Mouse (Mus musculus) heart, embryonic 14.5 days (tissue): ENCODE results near the gene Ccdc51. TPM values are rescaled to one million over a fixed set of nuclear protein-coding genes. Genes with fewer than 3 reads are reported as not detected.

Experiments used
- ATAC-seq: fragments of 200-750 bp; cut with Nextera tagmentation; 2 replicates; pipeline ENCODE4 v1.8.0; 2017; ENCODE audit warnings: low read depth, moderate TSS enrichment; ENCODE audit not compliant: insufficient number of reproducible peaks, insufficient read depth, low FRiP score
- H3K27ac ChIP-seq, 2 experiments: fragments of 200-500 bp in 1 of 2; fragments of 300-500 bp in 1 of 2; sonication (generic) in 1 of 2; replicated peaks in 1 of 2; 2 replicates each; pipeline ENCODE4 v1.5.1; 2012 to 2014; ENCODE audit warnings: low read depth in 2 of 2, low read length in 2 of 2, control low read depth in 1 of 2, mild to moderate bottlenecking in 1 of 2, mixed read lengths in 1 of 2; ENCODE audit not compliant: control insufficient read depth in 1 of 2, insufficient read depth in 1 of 2
- H3K27me3 ChIP-seq: fragments of 300-500 bp; sonication (generic); 2 replicates; pipeline ENCODE4 v1.6.1; 2014; ENCODE audit warnings: mild to moderate bottlenecking, low read length, control low read depth; ENCODE audit not compliant: control insufficient read depth, insufficient read depth
- H3K36me3 ChIP-seq: fragments of 300-500 bp; sonication (generic); 2 replicates; pipeline ENCODE4 v1.6.1; 2014; ENCODE audit warnings: mild to moderate bottlenecking, control low read depth, low read length, mixed read lengths; ENCODE audit not compliant: control insufficient read depth, insufficient read depth
- H3K4me1 ChIP-seq, 2 experiments: fragments of 200-500 bp in 1 of 2; fragments of 300-500 bp in 1 of 2; sonication (generic) in 1 of 2; 2 replicates each; pipeline ENCODE4 v1.6.1; 2012 to 2014; ENCODE audit warnings: low read length in 2 of 2, control low read depth in 1 of 2, mixed read lengths in 1 of 2; ENCODE audit not compliant: control insufficient read depth in 2 of 2, insufficient read depth in 2 of 2
- H3K4me2 ChIP-seq: fragments of 300-500 bp; sonication (generic); 2 replicates; pipeline ENCODE4 v1.6.1; 2014; ENCODE audit warnings: mild to moderate bottlenecking, low read length
- H3K4me3 ChIP-seq, 2 experiments: fragments of 200-500 bp in 1 of 2; fragments of 300-500 bp in 1 of 2; sonication (generic) in 1 of 2; 2 replicates each; pipeline ENCODE4 v1.5.1; 2012 to 2014; ENCODE audit warnings: low read length in 2 of 2, mild to moderate bottlenecking in 2 of 2, control low read depth in 1 of 2, low read depth in 1 of 2, moderate library complexity in 1 of 2; ENCODE audit not compliant: control insufficient read depth in 1 of 2, insufficient read depth in 1 of 2
- H3K9ac ChIP-seq: fragments of 300-500 bp; sonication (generic); 2 replicates; pipeline ENCODE4 v1.6.1; 2014; ENCODE audit warnings: mild to moderate bottlenecking, low read length
- H3K9me3 ChIP-seq: fragments of 300-500 bp; sonication (generic); 2 replicates; pipeline ENCODE4 v1.6.1; 2016; ENCODE audit warnings: low read length, control low read depth; ENCODE audit not compliant: control insufficient read depth
- WGBS: fragments of 180-500 bp; shearing (Covaris S2); extraction: QIAGEN DNeasy Blood & Tissue Kit; methylation state at CpG from one replicate; pipeline ENCODE4 v1.1.7; 2014; 5-methylcytosine and 5-hydroxymethylcytosine counted together
- polyA plus RNA-seq: library from polyadenylated mRNA; unstranded; fragments of >200 nt; fragmentation: Nextera tagmentation; extraction: Ambion mirVana; gene quantifications from 2 replicates; pipeline ENCODE4 v1.2.1, GENCODE M21; 2014

Gene Ccdc51
- polyA plus RNA-seq: 13.9 and 14.0 TPM in 2 replicates

DNA sequence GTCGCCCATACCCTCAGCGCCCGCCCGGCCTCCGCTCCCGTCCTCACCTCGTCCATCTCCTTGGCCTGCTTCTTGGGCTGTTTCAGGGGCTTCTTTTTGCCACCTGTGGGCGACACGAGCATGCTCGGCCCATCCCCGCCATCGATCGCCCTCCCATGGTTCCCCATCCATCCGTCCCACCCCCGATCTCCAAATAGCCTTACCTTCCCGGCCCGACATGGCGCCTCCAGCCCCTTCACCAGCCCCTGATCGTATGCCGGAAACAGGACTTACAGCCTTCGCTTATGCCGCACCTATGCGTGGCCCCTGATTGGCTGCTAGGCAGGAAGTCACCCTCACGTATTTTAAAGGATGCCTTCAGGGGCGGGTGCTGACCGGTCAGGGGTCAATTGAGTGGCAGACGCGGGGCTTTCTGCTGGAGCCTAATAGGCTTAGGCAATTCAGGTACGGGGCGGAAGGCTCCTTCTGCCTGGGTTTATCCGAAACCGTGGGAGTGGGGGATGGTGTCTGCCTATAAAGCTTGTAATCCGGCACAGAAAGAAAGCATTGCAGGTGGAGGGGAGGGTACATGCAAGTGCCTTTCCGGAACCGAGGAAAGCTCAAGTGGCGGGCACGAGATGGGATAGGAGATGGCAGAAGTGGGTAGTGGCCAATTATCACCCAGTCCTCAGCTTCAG is at the start of gene Ccdc51, which contains the start of gene Tma7:
Gene Ccdc51 (plus strand): TSS at position 370 of the 677 bp plus-strand sequence.
Gene Tma7 (minus strand): TSS at position 464 of the 677 bp plus-strand sequence.
- under 1% methylated on average over 37 of the region's 37 CpGs for WGBS

DNA sequence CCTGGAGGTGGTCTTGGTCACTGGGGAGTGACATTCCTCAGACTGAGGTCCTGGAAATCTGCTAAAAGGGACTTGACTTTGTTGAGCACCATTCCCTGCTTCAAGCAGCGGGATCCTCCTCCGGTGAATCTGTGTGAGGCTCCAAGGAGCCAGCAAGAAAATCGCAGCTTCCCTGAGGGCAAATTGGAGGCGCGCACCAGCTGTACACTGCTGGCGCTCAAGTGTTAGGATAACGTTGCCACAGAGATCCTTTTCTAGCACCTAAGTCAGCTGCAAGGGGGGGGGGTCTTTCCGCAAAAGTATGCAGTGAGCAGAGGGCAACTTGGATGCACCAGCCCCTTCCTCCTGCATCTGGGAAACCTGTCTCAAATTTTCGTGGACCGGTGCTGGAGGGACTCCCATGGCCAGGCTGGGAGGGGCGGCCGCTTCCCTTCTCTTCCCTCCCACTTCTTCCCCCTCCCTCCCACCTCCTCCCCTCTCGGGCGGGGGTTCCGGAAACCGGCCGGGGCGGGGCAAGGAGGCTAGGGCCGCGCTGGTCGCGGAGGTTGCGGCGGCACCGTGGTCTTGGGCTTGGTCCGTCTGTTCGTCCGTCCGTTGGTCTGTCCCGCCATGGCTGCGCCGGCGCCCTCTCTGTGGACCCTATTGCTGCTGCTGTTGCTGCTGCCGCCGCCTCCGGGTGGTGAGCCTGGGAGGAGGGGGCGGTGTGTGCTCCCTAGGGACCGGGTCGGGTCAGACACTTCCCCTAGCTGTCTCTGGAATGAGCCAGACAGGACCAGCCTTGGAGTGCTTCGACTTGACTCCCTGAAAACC is 44.0 kb upstream of the Ccdc51 start, which contains the start of gene Shisa5:
Gene Shisa5 (plus strand): TSS at position 480 of the 810 bp plus-strand sequence.
- Histone ChIP-seq H3K9me3 (no peaks in the 10 kb centered on the region), H3K4me3 (peak within 1 kb of the TSS; percentile 69 to 70), H3K4me1 (peaks cover 15 to 36% of the 10 kb centered on the region in 2 experiments), H3K4me2 (peak within 1 kb of the TSS; percentile 86), H3K27ac (peak within 1 kb of the TSS; percentile 25 to 82), H3K36me3 (peaks cover 3% of the 10 kb centered on the region; the same call in 1 of the 2 replicates), H3K27me3 (no peaks in the 10 kb centered on the region), H3K9ac (peak within 1 kb of the TSS; percentile 85)
- WGBS: under 1% methylated on average over 35 of the region's 40 CpGs
- peak; percentile 86 for ATAC-seq

More for the DNA sequence above, at the start of gene Ccdc51, which contains the start of gene Tma7:
- Histone ChIP-seq H3K4me2 (peak within 1 kb of the TSS; percentile 84), H3K27me3 (no peaks in the 10 kb centered on the region), H3K36me3 (peaks cover 30% of the 10 kb centered on the region), H3K9me3 (no peaks in the 10 kb centered on the region), H3K27ac (peak within 1 kb of the TSS; percentile 41 to 49), H3K4me3 (peak within 1 kb of the TSS; percentile 65 to 75), H3K4me1 (peaks cover 6 to 18% of the 10 kb centered on the region in 2 experiments), H3K9ac (peak within 1 kb of the TSS; percentile 86)
- peak; percentile 92 for ATAC-seq

DNA sequence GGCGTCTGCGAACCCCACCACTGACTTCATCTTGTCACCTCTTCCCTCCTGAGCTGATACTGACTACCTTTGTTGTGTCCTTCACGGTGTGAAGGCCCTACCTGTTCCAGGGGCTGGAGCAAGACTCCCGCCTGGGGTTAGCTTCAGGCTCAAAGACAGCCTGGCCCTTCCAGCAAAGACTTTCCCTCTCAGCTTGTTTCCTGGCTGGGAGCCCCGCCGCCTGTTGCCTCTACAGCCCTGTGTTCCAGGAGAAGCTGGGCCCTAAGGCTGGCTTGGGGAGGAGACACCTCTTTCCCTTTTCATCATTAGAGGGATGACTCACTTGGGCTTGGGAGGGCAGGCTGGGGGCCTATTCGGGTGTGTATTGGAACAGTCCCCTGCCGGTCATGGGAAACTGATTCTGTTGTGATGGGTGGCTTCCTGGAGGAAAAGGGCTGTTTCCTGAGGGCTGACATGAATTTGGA is 43.4 kb upstream of the Ccdc51 start:
- Histone ChIP-seq H3K4me3 (peak overlapping the region; percentile 69 to 70), H3K9me3 (no peaks in the 10 kb centered on the region), H3K27me3 (no peaks in the 10 kb centered on the region), H3K27ac (peak overlapping the region; percentile 25 to 82), H3K4me1 (peaks cover 15 to 36% of the 10 kb centered on the region in 2 experiments), H3K36me3 (peaks cover 3% of the 10 kb centered on the region; the same call in 1 of the 2 replicates), H3K4me2 (peak overlapping the region; percentile 86), H3K9ac (peak overlapping the region; percentile 85)
- 16% methylated on average over 8 of the region's 8 CpGs for WGBS
- peak; percentile 73 for ATAC-seq

GRCm38 (mm10) chr9:109039681-109040080 is 42.6 kb upstream of the Ccdc51 start:
- Histone ChIP-seq H3K4me1 (peaks cover 15 to 36% of the 10 kb centered on the region in 2 experiments), H3K27ac (0 out of 4 replicates have a peak overlapping the region, but pooled peaks of 1 of the 2 experiments have one; percentile 82), H3K9ac (no peak overlapping the region; the same call in 1 of the 2 replicates), H3K4me2 (peak overlapping the region; percentile 86), H3K36me3 (peaks cover 7% of the 10 kb centered on the region; the same call in 1 of the 2 replicates), H3K4me3 (peak overlapping the region in 1 of 2 experiments; percentile 69; a peak in 1 of 4 replicates), H3K27me3 (no peaks in the 10 kb centered on the region), H3K9me3 (no peaks in the 10 kb centered on the region)
- no peak for ATAC-seq
- 67% methylated on average over 4 of the region's 4 CpGs for WGBS

GRCm38 (mm10) chr9:109040216-109040615 is 42.1 kb upstream of the Ccdc51 start:
- no peak overlapping the region; a peak in 1 of 4 replicates for H3K4me3 ChIP-seq
- WGBS: 79% methylated on average over 8 of the region's 8 CpGs

GRCm38 (mm10) chr9:109040906-109041305 is 41.4 kb upstream of the Ccdc51 start:
- H3K4me3 ChIP-seq: no peak overlapping the region; a peak in 1 of 4 replicates
- WGBS: 17% methylated on average over 6 of the region's 6 CpGs

More at GRCm38 (mm10) chr9:109040216-109040615, 42.1 kb upstream of the Ccdc51 start:
- peak overlapping the region; percentile 86 for H3K4me2 ChIP-seq
- no peaks in the 10 kb centered on the region for H3K9me3 ChIP-seq
- peaks cover 15 to 36% of the 10 kb centered on the region in 2 experiments for H3K4me1 ChIP-seq
- H3K27ac ChIP-seq: no peak overlapping the region
- peaks cover 7% of the 10 kb centered on the region; the same call in 1 of the 2 replicates for H3K36me3 ChIP-seq
- H3K27me3 ChIP-seq: no peaks in the 10 kb centered on the region
- H3K9ac ChIP-seq: peak overlapping the region; percentile 38; the same call in 1 of the 2 replicates
- ATAC-seq: no peak

GRCm38 (mm10) chr9:109041351-109041750 is 40.9 kb upstream of the Ccdc51 start:
- Histone ChIP-seq H3K27ac (0 out of 4 replicates have a peak overlapping the region, but pooled peaks of 1 of the 2 experiments have one; percentile 33), H3K4me1 (peaks cover 15 to 36% of the 10 kb centered on the region in 2 experiments), H3K4me3 (no peak overlapping the region), H3K4me2 (peak overlapping the region; percentile 86), H3K9me3 (no peaks in the 10 kb centered on the region), H3K9ac (peak overlapping the region; percentile 38), H3K36me3 (peaks cover 7% of the 10 kb centered on the region; the same call in 1 of the 2 replicates), H3K27me3 (no peaks in the 10 kb centered on the region)
- ATAC-seq: no peak
- WGBS: 43% methylated on average over 7 of the region's 7 CpGs

More at GRCm38 (mm10) chr9:109040906-109041305, 41.4 kb upstream of the Ccdc51 start:
- peak overlapping the region; percentile 38 for H3K9ac ChIP-seq
- peak overlapping the region; percentile 86 for H3K4me2 ChIP-seq
- H3K27me3 ChIP-seq: no peaks in the 10 kb centered on the region
- 0 out of 4 replicates have a peak overlapping the region, but pooled peaks have one; percentile 2 to 33 for H3K27ac ChIP-seq
- no peaks in the 10 kb centered on the region for H3K9me3 ChIP-seq
- ATAC-seq: no peak
- peaks cover 7% of the 10 kb centered on the region; the same call in 1 of the 2 replicates for H3K36me3 ChIP-seq
- H3K4me1 ChIP-seq: peaks cover 15 to 36% of the 10 kb centered on the region in 2 experiments
